9 mouse cellular contexts compared by ENCODE assay signal in genomic region chr17:56751404-56752072, GRCm38 (mm10). TPM values are rescaled to one million over a fixed set of nuclear protein-coding genes. Genes with fewer than 3 reads are reported as not detected.
DNase-seq lines count a peak whose midpoint lies in the region; ATAC-seq and TF ChIP-seq lines count a peak whose summit lies in the region.
"Had no signal": no experiment of that assay in that cellular context is flagged by ENCODE, and none has a peak within 500 bp of the region (broad histone marks: within the 10 kb centered on the region; RNA-seq: fewer than 3 reads in every experiment).

No protein-coding gene starts in this region.

- ATAC-seq in hindbrain, embryonic 12.5 days (ENCODE audit: low FRiP score): peak; percentile 77
- peak; percentile 71 for ATAC-seq in liver, embryonic 14.5 days (ENCODE audit: insufficient read depth)

- peak; percentile 18; the same call in 1 of the 2 replicates for TF ChIP-seq POLR2A in cortical plate, adult 2 months (IDR thresholded peaks at IDR 0.05; ENCODE audit: extremely low read depth, insufficient read depth, low read length)

- 19% methylated on average over 71 of the region's 71 CpGs for WGBS in heart, embryonic 10.5 days
- WGBS in hindbrain, embryonic 12.5 days: 30% methylated on average over 70 of the region's 71 CpGs
- WGBS in liver, embryonic 14.5 days (ENCODE audit: insufficient replicate concordance): 26% methylated on average over 71 of the region's 71 CpGs

- peak; percentile 85 for DNase-seq in heart, embryonic 10.5 days (ENCODE audit: low spot score)
- no peak for DNase-seq in heart, adult 9 months (ENCODE audit: low spot score in 2 of 2)
- no peak for DNase-seq in liver, embryonic 14.5 days (ENCODE audit: low read depth in 3 of 3, low spot score in 3 of 3)
- peak; percentile 63 for DNase-seq in retina, embryonic 14.5 days (ENCODE audit: low spot score)
- DNase-seq in left cerebral cortex, adult 2 months (ENCODE audit: extremely low spot score in 1 of 2, low spot score in 2 of 2): no peak
- no peak for DNase-seq in ovary, postnatal 10 days (ENCODE audit: low spot score)

- H3K27ac ChIP-seq in heart, embryonic 10.5 days: peak overlapping the region; percentile 75
- no peak overlapping the region for H3K27ac ChIP-seq in cortical plate, adult 2 months (ENCODE audit: insufficient read depth, low read length)
- no peak overlapping the region for H3K27ac ChIP-seq in hindbrain, embryonic 12.5 days
- no peak overlapping the region for H3K27ac ChIP-seq in liver, embryonic 14.5 days
- no peak overlapping the region for H3K27ac ChIP-seq in left cerebral cortex, adult 2 months
- H3K27ac ChIP-seq: macrophage had no signal

- H3K4me3 ChIP-seq in heart, embryonic 10.5 days: peak overlapping the region; percentile 55
- H3K4me3 ChIP-seq in cortical plate, adult 2 months (ENCODE audit: insufficient read depth, low read length): no peak overlapping the region; the same call in 1 of the 2 replicates
- H3K4me3 ChIP-seq in hindbrain, embryonic 12.5 days: peak overlapping the region; percentile 24
- no peak overlapping the region for H3K4me3 ChIP-seq in liver, embryonic 14.5 days (ENCODE audit: insufficient read depth in 1 of 2, low read depth in 2 of 2, low read length in 2 of 2)
- H3K4me3 ChIP-seq in left cerebral cortex, adult 2 months: no peak overlapping the region

- TF ChIP-seq EP300 in liver, embryonic 14.5 days (IDR thresholded peaks at IDR 0.05; ENCODE audit: low read depth): no peak

- H3K4me2 ChIP-seq in hindbrain, embryonic 12.5 days (replicated peaks): peak overlapping the region; percentile 43
- H3K4me2 ChIP-seq in liver, embryonic 14.5 days (ENCODE audit: low read depth): peak overlapping the region; percentile 39

- 0 out of 2 replicates have a peak overlapping the region, but pooled peaks have one; percentile 36 for H3K9ac ChIP-seq in hindbrain, embryonic 12.5 days
- no peak overlapping the region for H3K9ac ChIP-seq in liver, embryonic 14.5 days (replicated peaks)

- no peaks in the 10 kb centered on the region for H3K36me3 ChIP-seq in heart, embryonic 10.5 days
- no peaks in the 10 kb centered on the region for H3K36me3 ChIP-seq in hindbrain, embryonic 12.5 days
- no peaks in the 10 kb centered on the region for H3K36me3 ChIP-seq in liver, embryonic 14.5 days (replicated peaks; ENCODE audit: control insufficient read depth, insufficient read depth, low read depth)

- H3K4me1 ChIP-seq in heart, embryonic 10.5 days: peaks cover 27% of the 10 kb centered on the region
- no peaks in the 10 kb centered on the region for H3K4me1 ChIP-seq in cortical plate, adult 2 months (ENCODE audit: control insufficient read depth, insufficient read depth, low read length)
- peaks cover 7% of the 10 kb centered on the region; the same call in 1 of the 2 replicates for H3K4me1 ChIP-seq in hindbrain, embryonic 12.5 days
- H3K4me1 ChIP-seq in liver, embryonic 14.5 days (replicated peaks; ENCODE audit: control insufficient read depth in 2 of 2, insufficient read depth in 2 of 2, low read length in 1 of 2): no peaks in the 10 kb centered on the region

- H3K27me3 ChIP-seq in heart, embryonic 10.5 days (ENCODE audit: insufficient read depth, poor library complexity, severe bottlenecking): peaks cover 74% of the 10 kb centered on the region
- H3K27me3 ChIP-seq in hindbrain, embryonic 12.5 days: peaks cover 76% of the 10 kb centered on the region
- H3K27me3 ChIP-seq in liver, embryonic 14.5 days (ENCODE audit: control insufficient read depth, insufficient read depth, low read length): peaks cover 58% of the 10 kb centered on the region

- no peaks in the 10 kb centered on the region for H3K9me3 ChIP-seq in heart, embryonic 10.5 days
- no peaks in the 10 kb centered on the region for H3K9me3 ChIP-seq in hindbrain, embryonic 12.5 days (replicated peaks)
- no peaks in the 10 kb centered on the region for H3K9me3 ChIP-seq in liver, embryonic 14.5 days (ENCODE audit: control insufficient read depth, low read length)

- no peak for TF ChIP-seq CTCF in cortical plate, adult 2 months (IDR thresholded peaks at IDR 0.05; ENCODE audit: extremely low read depth, insufficient read depth, low read length)
- no peak for TF ChIP-seq CTCF in liver, embryonic 14.5 days (IDR thresholded peaks at IDR 0.05; ENCODE audit: low read depth)
- no peak for TF ChIP-seq CTCF in left cerebral cortex, adult 2 months (IDR thresholded peaks at IDR 0.05)

- intact Hi-C loops in left cerebral cortex, adult 2 months (cut with DNase I): no loop called here

RNA-seq across cellular contexts. Expression of gene Nrtn, which starts 5.8 kb away (rescaled TPM):
- 3.3 and 7.4 TPM in 2 replicates for polyA plus RNA-seq in heart, embryonic 10.5 days (2016; fragmentation: Nextera tagmentation; extraction: Ambion mirVana)
- 7.4 and 8.6 TPM in 2 replicates for polyA plus RNA-seq in cortical plate, adult 2 months (2012; rRNA removed)
- polyA plus RNA-seq in hindbrain, embryonic 12.5 days (2016; fragmentation: Nextera tagmentation; extraction: Ambion mirVana): 3.9 and 5.1 TPM in 2 replicates
- 1.0 and 1.6 TPM in 2 replicates for polyA plus RNA-seq in liver, embryonic 14.5 days (2012; rRNA removed)
- polyA plus RNA-seq in liver, embryonic 14.5 days (2014; fragmentation: Nextera tagmentation; extraction: Ambion mirVana): 1.7 and 1.9 TPM in 2 replicates
- 1 to 10 TPM; 4.1 to 4.5 TPM for total RNA-seq in left cerebral cortex, adult 2 months (2021)
- polyA plus RNA-seq: macrophage had no signal

RNA-seq across cellular contexts. Expression of gene Dus3l, which starts 13.0 kb away (rescaled TPM):
- polyA plus RNA-seq in heart, embryonic 10.5 days (2016; fragmentation: Nextera tagmentation; extraction: Ambion mirVana): 39.6 and 41.4 TPM in 2 replicates
- polyA plus RNA-seq in cortical plate, adult 2 months (2012; rRNA removed): 137 and 148 TPM in 2 replicates
- 46.8 and 47.6 TPM in 2 replicates for polyA plus RNA-seq in hindbrain, embryonic 12.5 days (2016; fragmentation: Nextera tagmentation; extraction: Ambion mirVana)
- 18.1 and 19.3 TPM in 2 replicates for polyA plus RNA-seq in liver, embryonic 14.5 days (2012; rRNA removed)
- polyA plus RNA-seq in liver, embryonic 14.5 days (2014; fragmentation: Nextera tagmentation; extraction: Ambion mirVana): 9.5 and 10.8 TPM in 2 replicates
- 10 to 100 TPM; 69.0 to 73.5 TPM for total RNA-seq in left cerebral cortex, adult 2 months (2021)

RNA-seq across cellular contexts. Expression of gene Prr22, which starts 18.5 kb away (rescaled TPM):
- 1.3 and 2.1 TPM in 2 replicates for polyA plus RNA-seq in heart, embryonic 10.5 days (2016; fragmentation: Nextera tagmentation; extraction: Ambion mirVana)
- polyA plus RNA-seq in cortical plate, adult 2 months (2012; rRNA removed): 3.3 and 4.0 TPM in 2 replicates
- 1.3 and 1.7 TPM in 2 replicates for polyA plus RNA-seq in hindbrain, embryonic 12.5 days (2016; fragmentation: Nextera tagmentation; extraction: Ambion mirVana)
- polyA plus RNA-seq in liver, embryonic 14.5 days (2012; rRNA removed): 1.2 and 1.3 TPM in 2 replicates
- polyA plus RNA-seq in liver, embryonic 14.5 days (2014; fragmentation: Nextera tagmentation; extraction: Ambion mirVana): 0.40 and 0.52 TPM in 2 replicates
- total RNA-seq in left cerebral cortex, adult 2 months (2021): 1 to 10 TPM; 1.3 to 2.6 TPM
- polyA plus RNA-seq: macrophage had no signal

RNA-seq across cellular contexts. Expression of gene Vmac, which starts 33.7 kb away (rescaled TPM):
- polyA plus RNA-seq in heart, embryonic 10.5 days (2016; fragmentation: Nextera tagmentation; extraction: Ambion mirVana): 10.2 and 12.7 TPM in 2 replicates
- polyA plus RNA-seq in cortical plate, adult 2 months (2012; rRNA removed): 16.7 and 18.2 TPM in 2 replicates
- polyA plus RNA-seq in hindbrain, embryonic 12.5 days (2016; fragmentation: Nextera tagmentation; extraction: Ambion mirVana): 15.3 and 18.1 TPM in 2 replicates
- 2.8 and 3.3 TPM in 2 replicates for polyA plus RNA-seq in liver, embryonic 14.5 days (2012; rRNA removed)
- 3.1 and 3.2 TPM in 2 replicates for polyA plus RNA-seq in liver, embryonic 14.5 days (2014; fragmentation: Nextera tagmentation; extraction: Ambion mirVana)
- total RNA-seq in left cerebral cortex, adult 2 months (2021): 10 to 100 TPM in 1 of 2 experiments, 1 to 10 TPM in 1; 8.8 to 12.7 TPM

RNA-seq across cellular contexts. Expression of gene Ndufa11, which starts 34.0 kb away (rescaled TPM):
- polyA plus RNA-seq in heart, embryonic 10.5 days (2016; fragmentation: Nextera tagmentation; extraction: Ambion mirVana): 518 and 632 TPM in 2 replicates
- 332 and 357 TPM in 2 replicates for polyA plus RNA-seq in cortical plate, adult 2 months (2012; rRNA removed)
- 323 and 382 TPM in 2 replicates for polyA plus RNA-seq in hindbrain, embryonic 12.5 days (2016; fragmentation: Nextera tagmentation; extraction: Ambion mirVana)
- 119 and 215 TPM in 2 replicates for polyA plus RNA-seq in liver, embryonic 14.5 days (2012; rRNA removed)
- polyA plus RNA-seq in liver, embryonic 14.5 days (2014; fragmentation: Nextera tagmentation; extraction: Ambion mirVana): 276 and 284 TPM in 2 replicates
- total RNA-seq in left cerebral cortex, adult 2 months (2021): 100 to 1,000 TPM; 202 to 208 TPM

Comparison
In these comparisons a context has a peak if more than half of its experiments do, and no peak if none do; other contexts are left out.
1. DNase-seq: peak in heart, embryonic 10.5 days (single experiment) and retina, embryonic 14.5 days (single experiment); none in heart, adult 9 months (0 of 2), liver, embryonic 14.5 days (0 of 3), left cerebral cortex, adult 2 months (0 of 2) and ovary, postnatal 10 days (single experiment).
2. H3K4me3 ChIP-seq: peak in heart, embryonic 10.5 days (single experiment) and hindbrain, embryonic 12.5 days (single experiment); none in cortical plate, adult 2 months (single experiment), liver, embryonic 14.5 days (0 of 2) and left cerebral cortex, adult 2 months (single experiment).